Mouse (Mus musculus) cerebellum, adult 2 months (tissue): ENCODE measurements at regions not wholly inside any gene's neighbourhood (a gene's known extent, or its start where the extent isn't known, plus 50 kb on each side); places are given as distances from the start of the nearest gene placed in this dataset.

ENCODE experiments used
- CTCF ChIP-seq: fragments of 200-500 bp; IDR thresholded peaks from 2 replicates; pipeline ENCODE4 v1.5.1; 2011; ENCODE audit warnings: low read depth, mild to moderate bottlenecking, control low read depth, low read length, moderate library complexity, borderline replicate concordance; ENCODE audit not compliant: insufficient read depth
- POLR2A ChIP-seq: fragments of 200-500 bp; IDR thresholded peaks from 2 replicates; pipeline ENCODE4 v1.6.1; 2011; ENCODE audit warnings: low read length, control low read depth, borderline replicate concordance; ENCODE audit not compliant: insufficient read depth

DNA sequence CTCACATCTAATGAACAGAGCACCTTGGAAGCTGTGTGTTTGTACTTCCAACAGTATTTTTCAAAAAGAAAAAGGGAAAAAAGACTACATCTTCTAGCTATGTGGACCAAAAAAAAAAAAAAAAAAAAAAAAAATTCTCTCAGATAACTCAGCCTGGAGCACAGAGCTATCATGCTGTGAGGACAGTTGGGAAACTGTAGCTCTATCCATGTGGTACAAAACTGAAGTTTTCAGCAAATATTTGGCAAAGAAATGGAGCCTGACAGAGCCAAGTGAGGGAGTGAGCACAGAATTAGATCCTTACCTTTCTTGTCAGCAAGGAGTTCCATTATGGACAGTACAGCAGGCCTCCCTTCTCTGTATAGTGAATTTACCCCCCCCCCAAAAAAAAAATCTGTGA lies 550.2 kb downstream of the Rapgef2 start:
- TF ChIP-seq CTCF, result no peak
- TF ChIP-seq POLR2A, result no peak
